Mouse (Mus musculus) CD4-positive, CD25-positive, alpha-beta regulatory T cell, adult 2 months (primary cell): ENCODE results near the gene Tmed1.
"Not testable (repeated sequence)": the region's sequence is repeated elsewhere in the genome, so short reads cannot be mapped to it uniquely, and the experiment has no call there.

Experiments
- DNase-seq: peaks from one replicate; pipeline ENCODE4 v3.0.0-alpha.2; 2012; ENCODE audit warnings: low read depth, low spot score

Gene Tmed1

DNA sequence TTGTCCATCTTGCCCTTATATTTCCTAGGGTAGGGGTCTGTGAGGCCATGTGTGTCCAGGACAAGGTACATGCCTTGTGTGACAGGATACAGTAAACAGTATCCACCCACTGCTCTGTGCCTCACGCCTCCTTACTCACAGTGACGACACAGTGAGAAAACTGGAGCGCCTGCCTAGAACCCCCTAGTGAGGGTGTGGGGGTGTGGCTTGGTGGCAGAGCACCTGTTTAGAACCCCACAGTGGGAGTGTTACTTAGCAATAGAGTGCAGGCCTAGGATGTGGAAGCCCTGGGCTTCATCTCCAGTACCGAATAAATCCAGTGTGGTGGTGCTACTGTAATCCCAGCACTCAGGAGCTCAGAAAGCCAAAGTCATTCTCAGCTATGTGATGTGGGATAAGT is 37.1 kb downstream of the Tmed1 start:
- no peak for DNase-seq

DNA sequence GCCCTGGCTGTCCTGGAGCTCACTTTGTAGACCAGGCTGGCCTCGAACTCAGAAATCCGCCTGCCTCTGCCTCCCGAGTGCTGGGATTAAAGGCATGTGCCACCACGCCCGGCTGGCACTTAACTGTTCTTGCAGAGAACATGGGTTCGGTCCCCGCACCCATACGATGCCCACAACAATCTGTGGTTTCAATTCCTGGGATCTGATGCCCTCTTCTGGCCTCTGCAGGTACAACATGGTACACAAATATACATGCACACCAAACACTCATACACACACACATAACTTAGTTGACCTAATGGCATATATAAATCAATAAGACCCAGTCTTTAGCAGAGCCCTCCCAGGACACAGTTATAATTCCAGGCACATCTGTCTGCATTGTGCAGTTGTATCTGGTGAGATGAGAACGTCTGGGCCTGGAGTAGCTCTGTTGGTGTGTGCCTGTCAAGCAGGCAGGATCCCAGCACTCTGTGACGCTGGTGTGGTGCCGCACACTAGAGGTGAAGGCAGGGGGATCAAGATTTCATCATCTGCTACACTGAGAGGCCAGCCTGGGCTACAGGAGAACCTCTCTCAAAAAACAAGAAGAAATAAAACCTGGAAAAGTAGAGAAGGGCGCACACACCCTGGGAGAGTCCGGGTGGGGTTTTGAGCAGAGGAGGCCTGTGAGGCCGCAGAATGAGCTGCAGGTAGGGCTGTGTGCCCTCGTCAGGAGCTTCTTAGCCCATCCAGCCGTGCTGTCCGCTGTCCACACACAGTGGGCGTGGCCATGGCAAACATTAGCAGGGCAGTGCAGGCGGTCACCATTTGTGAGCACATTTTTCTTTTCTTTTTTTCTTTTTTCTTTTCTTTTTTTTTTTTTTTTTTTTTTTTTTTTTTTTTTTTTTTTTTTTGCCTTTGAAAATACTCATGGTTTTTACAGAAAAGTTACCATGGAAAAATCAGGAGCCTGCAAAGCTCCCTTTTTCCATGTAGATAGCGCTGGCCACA is 40.7 kb downstream of the Tmed1 start:
- DNase-seq = peak; percentile 77

DNA sequence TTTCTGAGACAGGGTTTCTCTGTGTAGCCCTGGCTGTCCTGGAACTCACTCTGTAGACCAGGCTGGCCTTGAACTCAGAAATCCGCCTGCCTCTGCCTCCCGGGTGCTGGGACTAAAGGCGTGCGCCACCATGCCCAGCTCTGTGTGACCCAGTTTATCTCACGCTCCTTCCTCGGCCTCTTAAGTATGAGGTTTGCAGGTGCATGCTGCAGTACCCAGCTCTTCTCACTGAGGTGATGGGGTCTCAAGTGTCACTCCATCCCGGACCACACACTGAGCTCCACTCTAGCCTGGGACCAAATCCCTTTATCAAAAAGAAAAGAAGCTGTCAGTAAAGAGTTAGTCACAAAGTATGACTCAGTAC is 45.5 kb downstream of the Tmed1 start:
- not testable (repeated sequence) for DNase-seq

DNA sequence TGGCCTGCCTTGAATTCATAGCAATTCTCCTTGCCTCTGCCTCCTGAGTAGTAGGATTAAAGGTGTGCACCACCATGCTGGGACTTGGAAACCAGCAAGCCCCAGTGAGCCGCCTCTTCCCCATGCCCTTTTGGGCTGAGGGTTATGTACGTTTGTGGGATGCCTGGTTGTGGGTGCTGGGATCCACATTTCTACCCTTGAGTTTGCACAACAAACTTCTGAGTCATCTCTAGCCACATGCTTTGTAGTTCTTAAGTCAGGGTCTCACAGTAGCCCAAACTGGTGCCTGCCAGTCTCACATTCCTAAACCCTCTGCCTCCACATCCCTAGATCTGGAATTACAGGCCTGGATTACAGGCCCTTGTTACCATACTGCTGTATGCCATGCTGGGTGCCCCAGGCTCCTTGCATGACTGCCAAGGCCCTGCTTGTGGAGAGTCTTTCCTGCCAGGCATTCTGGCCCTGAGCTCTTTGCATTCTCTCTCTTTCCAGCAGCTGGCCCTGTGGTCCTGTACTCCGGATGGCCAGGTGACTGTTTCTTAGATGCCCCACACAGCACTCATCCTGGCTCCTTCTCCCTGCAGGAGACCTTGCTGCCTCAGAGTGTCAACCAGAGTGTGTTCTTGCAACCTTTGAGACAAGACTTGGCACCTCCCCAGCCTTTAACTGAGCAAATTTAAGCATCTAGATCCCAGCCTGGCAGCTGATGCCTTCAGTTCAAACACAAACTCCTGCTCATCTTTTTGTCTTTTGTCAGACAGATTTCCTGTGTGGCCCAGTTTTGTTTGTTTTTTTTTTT is 46.1 kb downstream of the Tmed1 start:
- DNase-seq = no peak

DNA sequence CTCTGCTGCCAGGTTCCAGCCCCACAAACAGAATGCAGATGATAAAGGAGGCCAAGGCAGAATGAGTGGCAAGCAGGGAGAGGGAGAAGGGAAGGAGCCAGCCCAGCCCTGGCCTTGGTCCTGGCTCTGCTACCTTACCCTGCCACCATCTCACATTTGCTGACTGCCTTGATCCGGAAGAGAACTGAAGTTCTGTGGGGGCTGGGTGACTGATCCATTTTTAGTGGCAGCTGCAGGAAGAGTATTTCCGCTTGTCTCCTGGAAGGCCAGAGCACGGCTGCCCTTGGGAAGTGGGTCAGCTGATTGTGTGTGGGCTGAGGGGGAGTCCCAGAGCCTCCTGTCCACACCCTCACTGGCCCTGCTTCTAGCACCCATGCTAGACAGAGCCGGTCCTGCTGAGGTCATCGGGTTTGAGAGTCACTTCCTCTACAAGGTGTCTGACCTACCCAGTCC is 46.9 kb downstream of the Tmed1 start:
- DNase-seq = peak; percentile 30

DNA sequence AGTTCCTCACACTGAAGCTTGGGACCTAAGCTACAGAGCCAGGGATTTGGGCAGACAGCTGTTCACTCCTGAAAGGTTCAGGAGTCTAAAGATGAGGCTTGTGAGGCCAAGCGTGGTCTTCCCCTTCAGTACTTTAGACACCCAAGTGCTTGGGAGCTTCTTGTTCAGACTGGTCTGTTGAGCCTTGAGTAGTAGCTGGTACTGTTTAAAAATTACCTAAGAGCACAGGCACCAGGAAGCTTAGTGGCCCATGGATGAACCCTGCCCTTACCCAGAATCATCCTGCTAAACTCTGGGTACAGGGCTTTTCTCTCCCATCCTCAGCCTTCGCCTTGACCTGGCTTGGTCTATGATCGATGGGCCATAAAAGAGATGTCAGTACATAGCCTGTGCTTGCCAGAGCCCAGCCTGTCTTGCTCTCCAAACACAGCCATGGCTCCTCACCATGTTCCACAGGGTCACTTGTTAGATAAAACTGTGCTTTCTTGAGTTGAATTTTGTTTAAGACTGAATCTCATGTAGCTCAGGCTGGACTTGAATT is 49.6 kb downstream of the Tmed1 start:
- DNase-seq = no peak

DNA sequence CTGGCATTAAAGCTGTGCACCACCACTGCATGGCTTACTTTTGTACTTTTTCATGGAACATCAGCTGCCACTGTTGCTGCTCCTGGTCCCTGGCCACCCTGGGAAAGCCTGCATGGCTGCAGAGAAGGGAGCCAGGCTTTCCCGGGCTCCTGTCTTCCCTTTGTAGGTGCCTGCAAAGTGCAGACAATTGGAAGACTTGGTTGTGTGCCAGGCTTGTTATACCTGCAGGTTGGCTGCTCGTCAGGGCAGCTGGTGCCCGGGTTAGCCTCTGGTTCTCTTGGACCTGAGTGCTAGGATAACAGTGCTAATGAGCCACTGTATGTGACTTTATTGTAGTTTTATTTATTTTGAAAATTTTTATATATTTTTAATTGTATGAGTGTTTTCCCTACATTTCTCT is 51.2 kb downstream of the Tmed1 start:
- no peak for DNase-seq
